Mouse (Mus musculus) lung, postnatal 0 days (tissue): ENCODE results near the gene Bnc1.

Experiments used
- CTCF ChIP-seq: IDR thresholded peaks from 2 replicates; pipeline ENCODE4 v1.5.1; 2016; ENCODE audit warnings: antibody characterized with exemption, mild to moderate bottlenecking
- EP300 ChIP-seq: IDR thresholded peaks from 2 replicates; pipeline ENCODE4 v1.6.1; 2016; ENCODE audit warnings: antibody characterized with exemption, mild to moderate bottlenecking, control low read depth

DNA sequence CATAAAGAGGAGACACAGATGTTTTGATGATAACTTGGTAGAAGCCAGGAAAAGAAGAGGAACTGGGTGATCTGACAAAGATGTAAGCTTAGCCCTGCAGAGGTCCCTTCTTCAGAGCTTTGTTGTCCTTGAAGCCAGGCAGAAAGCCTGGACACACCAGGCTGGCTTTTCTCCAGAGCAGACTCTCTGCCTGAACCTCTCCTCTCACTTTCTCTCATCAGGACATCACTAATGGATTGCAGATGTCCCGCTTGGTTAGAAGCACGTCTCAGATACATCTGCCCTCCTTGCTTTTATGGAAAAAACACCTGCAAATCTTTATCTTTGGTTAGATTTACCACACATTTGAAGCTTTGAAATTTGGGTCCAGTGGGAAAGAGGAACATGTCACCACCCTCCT, 7.7 kb upstream of the Bnc1 start:
- no peak for TF ChIP-seq EP300
- no peak for TF ChIP-seq CTCF
